Mouse (Mus musculus) bone marrow, adult 2 months (tissue): ENCODE measurements around the gene Coa3.

ENCODE experiments used
- CTCF ChIP-seq: fragments of 200-500 bp; IDR thresholded peaks from 2 replicates; pipeline ENCODE4 v1.5.1; 2011; ENCODE audit warnings: low read length, control low read depth; ENCODE audit not compliant: control insufficient read depth, insufficient read depth
- POLR2A ChIP-seq: fragments of 200-500 bp; IDR thresholded peaks from 2 replicates; pipeline ENCODE4 v1.6.1; 2011; ENCODE audit warnings: low read depth, mild to moderate bottlenecking, control low read depth, low read length, borderline replicate concordance; ENCODE audit not compliant: control insufficient read depth

DNA sequence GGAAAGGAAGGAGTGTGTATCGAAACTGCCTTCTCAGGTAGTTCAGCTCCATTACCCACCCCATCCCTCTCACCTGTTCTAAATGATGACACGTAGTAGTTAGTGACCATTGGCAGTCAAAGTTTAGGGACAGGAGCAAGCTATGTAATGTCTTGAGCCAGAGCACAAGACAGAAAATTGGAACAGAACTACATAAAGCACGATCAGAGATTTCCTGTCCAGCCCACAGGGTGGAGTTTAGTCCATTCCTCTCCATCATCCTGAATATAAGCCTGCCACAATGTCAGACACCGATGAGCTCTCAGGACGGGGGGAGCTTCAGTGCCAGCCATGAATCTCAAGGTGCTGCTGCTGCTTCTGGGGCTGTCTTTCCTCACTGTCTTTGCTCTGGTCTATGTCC is 45.8 kb upstream of the Coa3 start, which contains the start of gene Aoc2:
- TF ChIP-seq CTCF (no peak), POLR2A (no peak)
